Mouse (Mus musculus) myocyte (in vitro differentiated cells): ENCODE measurements around the gene Mrps6. TPM values are rescaled to one million over a fixed set of nuclear protein-coding genes. Genes with fewer than 3 reads are reported as not detected.

Experiments
- H3K27me3 ChIP-seq: one replicate; pipeline ENCODE4 v1.6.1; 2011; ENCODE audit not compliant: control insufficient read depth, insufficient read depth, insufficient read length
- H3K36me3 ChIP-seq: one replicate; pipeline ENCODE4 v1.6.1; 2011; ENCODE audit not compliant: control insufficient read depth, insufficient read depth
- H3K4me2 ChIP-seq: one replicate; pipeline ENCODE4 v1.6.1; 2011; ENCODE audit warnings: low read depth, control low read depth
- H3K4me3 ChIP-seq: one replicate; pipeline ENCODE4 v1.5.1; 2011; ENCODE audit warnings: mild to moderate bottlenecking, control low read depth, moderate library complexity
- H3K79me2 ChIP-seq: one replicate; pipeline ENCODE4 v1.6.1; 2011; ENCODE audit not compliant: control insufficient read depth, insufficient read depth
- H3ac ChIP-seq: one replicate; pipeline ENCODE4 v1.6.1; 2011; ENCODE audit not compliant: control insufficient read depth, insufficient read length
- CEBPB ChIP-seq: IDR thresholded peaks from 2 replicates; pipeline ENCODE4 v1.6.1; 2011; ENCODE audit warnings: mild to moderate bottlenecking, moderate library complexity; ENCODE audit not compliant: poor library complexity, insufficient read depth, severe bottlenecking
- E2F4 ChIP-seq: IDR thresholded peaks from one replicate; pipeline ENCODE4 v1.6.1; 2011; ENCODE audit warnings: mild to moderate bottlenecking, control low read depth, moderate library complexity; ENCODE audit not compliant: insufficient read depth
- MAX ChIP-seq: IDR thresholded peaks from one replicate; pipeline ENCODE4 v1.6.1; 2011; ENCODE audit warnings: low read depth, mild to moderate bottlenecking, control low read depth
- MYOD1 ChIP-seq, 3 experiments: IDR thresholded peaks; one replicate each; pipeline ENCODE4 v1.6.1; 2011; ENCODE audit warnings: control low read depth in 2 of 3, low read depth in 2 of 3, mild to moderate bottlenecking in 2 of 3, moderate library complexity in 1 of 3; ENCODE audit not compliant: insufficient read length in 2 of 3, control insufficient read depth in 1 of 3
- MYOG ChIP-seq, 3 experiments: IDR thresholded peaks; one replicate each; pipeline ENCODE4 v1.6.1; 2011; ENCODE audit warnings: control low read depth in 2 of 3, low read depth in 2 of 3, mild to moderate bottlenecking in 2 of 3; ENCODE audit not compliant: insufficient read length in 2 of 3, control insufficient read depth in 1 of 3, insufficient read depth in 1 of 3
- POLR2A ChIP-seq: IDR thresholded peaks from one replicate; pipeline ENCODE4 v1.6.1; 2011; ENCODE audit warnings: low read depth, mild to moderate bottlenecking, control low read depth, moderate library complexity; ENCODE audit not compliant: insufficient read length
- POLR2AphosphoS2 ChIP-seq: IDR thresholded peaks from one replicate; pipeline ENCODE4 v1.6.1; 2011; ENCODE audit warnings: low read depth, control low read depth; ENCODE audit not compliant: insufficient read length
- REST ChIP-seq: IDR thresholded peaks from one replicate; pipeline ENCODE4 v1.6.1; 2011; ENCODE audit warnings: mild to moderate bottlenecking, control low read depth, moderate library complexity; ENCODE audit not compliant: insufficient read depth, insufficient read length
- SRF ChIP-seq: IDR thresholded peaks from one replicate; pipeline ENCODE4 v1.6.1; 2011; ENCODE audit warnings: low read depth; ENCODE audit not compliant: control insufficient read depth, insufficient read length
- TCF12 ChIP-seq: IDR thresholded peaks from one replicate; pipeline ENCODE4 v1.6.1; 2011; ENCODE audit warnings: mild to moderate bottlenecking, control low read depth; ENCODE audit not compliant: poor library complexity, insufficient read depth, severe bottlenecking
- TCF3 ChIP-seq: IDR thresholded peaks from one replicate; pipeline ENCODE4 v1.6.1; 2011; ENCODE audit warnings: low read depth, control low read depth; ENCODE audit not compliant: insufficient read length
- USF1 ChIP-seq: IDR thresholded peaks from one replicate; pipeline ENCODE4 v1.6.1; 2011; ENCODE audit warnings: low read depth, mild to moderate bottlenecking, control low read depth, moderate library complexity
- polyA plus RNA-seq: library from polyadenylated mRNA; unstranded; fragments of >200 nt; fragmentation: generic; extraction: Trizol; gene quantifications from one replicate; pipeline ENCODE4 v1.2.1, GENCODE M21; 2012; ENCODE audit warnings: missing spikeins

The Mrps6 gene
- polyA plus RNA-seq, 1 experiment = 121 TPM

- Histone ChIP-seq H3ac (no peak overlapping the region), H3K79me2 (no peaks in the 10 kb centered on the region), H3K4me2 (no peak overlapping the region), H3K27me3 (no peaks in the 10 kb centered on the region), H3K4me3 (no peak overlapping the region), H3K36me3 (no peaks in the 10 kb centered on the region)
- TF ChIP-seq CEBPB = no peak
- TF ChIP-seq REST = no peak
- no peak for TF ChIP-seq USF1
- no peak for TF ChIP-seq TCF12
- no peak for TF ChIP-seq TCF3
- no peak for TF ChIP-seq MYOG (IDR thresholded peaks at IDR 0.05; ENCODE audit: control insufficient read depth in 1 of 3, insufficient read depth in 1 of 3, insufficient read length in 2 of 3, low read depth in 2 of 3)
- TF ChIP-seq POLR2AphosphoS2 = no peak
- TF ChIP-seq POLR2A = no peak
- no peak for TF ChIP-seq MYOD1 (IDR thresholded peaks at IDR 0.05; ENCODE audit: control insufficient read depth in 1 of 3, insufficient read length in 2 of 3, low read depth in 2 of 3)
Observed at GRCm38 (mm10) chr16:92021656-92022400, 36.2 kb upstream of the Mrps6 start.

- Histone ChIP-seq H3K36me3 (no peaks in the 10 kb centered on the region), H3K27me3 (no peaks in the 10 kb centered on the region), H3ac (no peak overlapping the region), H3K4me2 (no peak overlapping the region), H3K4me3 (no peak overlapping the region), H3K79me2 (no peaks in the 10 kb centered on the region)
- no peak for TF ChIP-seq TCF3
- TF ChIP-seq USF1 = no peak
- TF ChIP-seq SRF = no peak
- no peak for TF ChIP-seq E2F4
- TF ChIP-seq POLR2AphosphoS2 = no peak
- TF ChIP-seq MAX = no peak
- no peak for TF ChIP-seq CEBPB
- TF ChIP-seq TCF12 = no peak
Observed at GRCm38 (mm10) chr16:92022494-92023283, 35.4 kb upstream of the Mrps6 start.

- Histone ChIP-seq H3ac (no peak overlapping the region), H3K36me3 (no peaks in the 10 kb centered on the region), H3K27me3 (no peaks in the 10 kb centered on the region), H3K4me3 (no peak overlapping the region), H3K79me2 (no peaks in the 10 kb centered on the region), H3K4me2 (no peak overlapping the region)
- TF ChIP-seq MYOG (IDR thresholded peaks at IDR 0.05; ENCODE audit: control insufficient read depth in 1 of 3, insufficient read depth in 1 of 3, insufficient read length in 2 of 3, low read depth in 2 of 3) (no peak), POLR2A (no peak), CEBPB (no peak), TCF3 (no peak), POLR2AphosphoS2 (no peak), USF1 (no peak)
Observed at GRCm38 (mm10) chr16:92033286-92033685, 24.8 kb upstream of the Mrps6 start.

- H3K27me3 ChIP-seq = no peaks in the 10 kb centered on the region
- H3ac ChIP-seq = no peak overlapping the region
- no peaks in the 10 kb centered on the region for H3K36me3 ChIP-seq
- H3K4me2 ChIP-seq = no peak overlapping the region
- H3K4me3 ChIP-seq = no peak overlapping the region
- TF ChIP-seq REST = no peak
- no peak for TF ChIP-seq E2F4
- no peak for TF ChIP-seq MYOD1 (IDR thresholded peaks at IDR 0.05; ENCODE audit: control insufficient read depth in 1 of 3, insufficient read length in 2 of 3, low read depth in 2 of 3)
- no peak for TF ChIP-seq CEBPB
- no peak for TF ChIP-seq SRF
- no peak for TF ChIP-seq MYOG (IDR thresholded peaks at IDR 0.05; ENCODE audit: control insufficient read depth in 1 of 3, insufficient read depth in 1 of 3, insufficient read length in 2 of 3, low read depth in 2 of 3)
- TF ChIP-seq USF1 = no peak
- TF ChIP-seq TCF3 = no peak
- no peak for TF ChIP-seq POLR2A
- TF ChIP-seq MAX = no peak
- TF ChIP-seq TCF12 = no peak
- TF ChIP-seq POLR2AphosphoS2 = no peak
- no peaks in the 10 kb centered on the region for H3K79me2 ChIP-seq
Observed at GRCm38 (mm10) chr16:92034676-92035075, 23.4 kb upstream of the Mrps6 start.

GRCm38 (mm10) chr16:92036701-92037100 lies 21.4 kb upstream of the Mrps6 start:
- TF ChIP-seq POLR2AphosphoS2 (no peak), SRF (no peak), MYOG (IDR thresholded peaks at IDR 0.05; ENCODE audit: control insufficient read depth in 1 of 3, insufficient read depth in 1 of 3, insufficient read length in 2 of 3, low read depth in 2 of 3) (no peak), REST (no peak), CEBPB (no peak), USF1 (no peak), E2F4 (no peak), TCF12 (no peak)
- Histone ChIP-seq H3K36me3 (no peaks in the 10 kb centered on the region), H3K4me3 (no peak overlapping the region), H3K27me3 (no peaks in the 10 kb centered on the region), H3K4me2 (no peak overlapping the region), H3K79me2 (no peaks in the 10 kb centered on the region), H3ac (no peak overlapping the region)
